16 mouse cellular contexts compared by ENCODE assay signal in genomic region chr14:99229071-99229780, GRCm38 (mm10).
"Had no signal": no experiment of that assay in that cellular context is flagged by ENCODE, and none has a peak within 500 bp of the region (broad histone marks: within the 10 kb centered on the region; RNA-seq: fewer than 3 reads in every experiment).

No protein-coding gene starts in this region.

- H3K27ac ChIP-seq: limb, embryonic 13.5 days; midbrain, embryonic 10.5 days; neural tube, embryonic 13.5 days had no signal

- H3K9ac ChIP-seq: limb, embryonic 13.5 days; neural tube, embryonic 13.5 days had no signal

- H3K4me3 ChIP-seq: limb, embryonic 13.5 days; midbrain, embryonic 10.5 days; neural tube, embryonic 13.5 days had no signal

- H3K4me1 ChIP-seq: limb, embryonic 13.5 days; midbrain, embryonic 10.5 days; neural tube, embryonic 13.5 days had no signal

- DNase-seq: kidney, adult 18-20 months; kidney, postnatal 14 days; layer of hippocampus, adult 9-11 months; layer of hippocampus, postnatal 36 days; left cerebral cortex, postnatal 4 days; lung, adult 18-20 months; retina, postnatal 1 day; right cerebral cortex, postnatal 4 days; spleen, adult 18-20 months; thymus, adult 2 months; thymus, postnatal 25 days had no signal

- ATAC-seq: inflammation-experienced regulatory T-cells, adult 6 months; midbrain, embryonic 16.5 days had no signal

- H3K9me3 ChIP-seq: limb, embryonic 13.5 days; midbrain, embryonic 10.5 days; neural tube, embryonic 13.5 days had no signal

- H3K27me3 ChIP-seq: limb, embryonic 13.5 days; neural tube, embryonic 13.5 days had no signal

- H3K4me2 ChIP-seq: limb, embryonic 13.5 days; neural tube, embryonic 13.5 days had no signal
